Mouse (Mus musculus): ENCODE results near the gene Smc4. TPM values are rescaled to one million over a fixed set of nuclear protein-coding genes. Genes with fewer than 3 reads are reported as not detected.
A peak's percentile ranks its signal among the peaks of the same experiment; 100 is the strongest.
"Not testable (repeated sequence)": the region's sequence is repeated elsewhere in the genome, so short reads cannot be mapped to it uniquely, and the experiment has no call there.

Smc4 gene
- polyA plus RNA-seq, 1 experiment from 2014 or later = 209 TPM

GRCm38 (mm10) chr3:69005338-69006245 is 1.1 kb downstream of the Smc4 start:
- no peaks in the 10 kb centered on the region for H3K36me3 ChIP-seq (ENCODE audit: control insufficient read depth, insufficient read depth, low read length)
- peak overlapping the region; percentile 93 for H3K27ac ChIP-seq (replicated peaks; ENCODE audit: low read depth, low read length)
- peak overlapping the region; percentile 95 for H3K9ac ChIP-seq (ENCODE audit: low read length)
- no peaks in the 10 kb centered on the region for H3K27me3 ChIP-seq (ENCODE audit: control insufficient read depth, insufficient read depth, low read length)
- DNase-seq (ENCODE audit: low spot score) = no peak
- H3K4me2 ChIP-seq (ENCODE audit: low read depth, severe bottlenecking) = peak overlapping the region; percentile 71
- H3K9me3 ChIP-seq (ENCODE audit: control insufficient read depth, low read length) = no peaks in the 10 kb centered on the region
- H3K4me1 ChIP-seq (ENCODE audit: control insufficient read depth, insufficient read depth, low read length) = no peaks in the 10 kb centered on the region; the same call in 1 of the 2 replicates
- WGBS = under 1% methylated on average over 60 of the region's 72 CpGs
- peak; percentile 61 for ATAC-seq (ENCODE audit: insufficient number of reproducible peaks, low FRiP score, low TSS enrichment, low read depth)
- H3K4me3 ChIP-seq (ENCODE audit: low read depth, low read length) = peak overlapping the region; percentile 98

GRCm38 (mm10) chr3:69006246-69006760 is 1.8 kb downstream of the Smc4 start:
- ATAC-seq (ENCODE audit: insufficient number of reproducible peaks, low FRiP score, low TSS enrichment, low read depth) = no peak
- Histone ChIP-seq H3K4me1 (ENCODE audit: control insufficient read depth, insufficient read depth, low read length) (no peaks in the 10 kb centered on the region; the same call in 1 of the 2 replicates), H3K4me2 (ENCODE audit: low read depth, severe bottlenecking) (peak overlapping the region; percentile 71), H3K27me3 (ENCODE audit: control insufficient read depth, insufficient read depth, low read length) (no peaks in the 10 kb centered on the region), H3K27ac (replicated peaks; ENCODE audit: low read depth, low read length) (0 out of 2 replicates have a peak overlapping the region, but pooled peaks have one; percentile 93), H3K36me3 (ENCODE audit: control insufficient read depth, insufficient read depth, low read length) (no peaks in the 10 kb centered on the region), H3K9ac (ENCODE audit: low read length) (peak overlapping the region; percentile 95), H3K4me3 (ENCODE audit: low read depth, low read length) (peak overlapping the region; percentile 98), H3K9me3 (ENCODE audit: control insufficient read depth, low read length) (no peaks in the 10 kb centered on the region)
- WGBS = 10% methylated on average over 21 of the region's 21 CpGs
- no peak for DNase-seq (ENCODE audit: low spot score)

GRCm38 (mm10) chr3:69008873-69009272 is 4.3 kb downstream of the Smc4 start:
- Histone ChIP-seq H3K4me3 (ENCODE audit: low read depth, low read length) (no peak overlapping the region), H3K4me2 (ENCODE audit: low read depth, severe bottlenecking) (no peak overlapping the region), H3K36me3 (ENCODE audit: control insufficient read depth, insufficient read depth, low read length) (peaks cover 3% of the 10 kb centered on the region; the same call in 1 of the 2 replicates), H3K9me3 (ENCODE audit: control insufficient read depth, low read length) (no peaks in the 10 kb centered on the region), H3K27ac (replicated peaks; ENCODE audit: low read depth, low read length) (no peak overlapping the region), H3K9ac (ENCODE audit: low read length) (no peak overlapping the region), H3K4me1 (ENCODE audit: control insufficient read depth, insufficient read depth, low read length) (no peaks in the 10 kb centered on the region; the same call in 1 of the 2 replicates), H3K27me3 (ENCODE audit: control insufficient read depth, insufficient read depth, low read length) (no peaks in the 10 kb centered on the region)
- 93% methylated on average over 2 of the region's 2 CpGs for WGBS
- no peak for ATAC-seq (ENCODE audit: insufficient number of reproducible peaks, low FRiP score, low TSS enrichment, low read depth)
- no peak for DNase-seq (ENCODE audit: low spot score)

- DNase-seq (ENCODE audit: low spot score) (no peak), ATAC-seq (ENCODE audit: insufficient number of reproducible peaks, low FRiP score, low TSS enrichment, low read depth) (no peak)
- Histone ChIP-seq H3K27me3 (ENCODE audit: control insufficient read depth, insufficient read depth, low read length) (no peaks in the 10 kb centered on the region), H3K9ac (ENCODE audit: low read length) (no peak overlapping the region), H3K4me3 (ENCODE audit: low read depth, low read length) (no peak overlapping the region), H3K36me3 (ENCODE audit: control insufficient read depth, insufficient read depth, low read length) (peaks cover 16% of the 10 kb centered on the region; the same call in 1 of the 2 replicates), H3K9me3 (ENCODE audit: control insufficient read depth, low read length) (no peaks in the 10 kb centered on the region), H3K4me2 (ENCODE audit: low read depth, severe bottlenecking) (no peak overlapping the region), H3K4me1 (ENCODE audit: control insufficient read depth, insufficient read depth, low read length) (no peaks in the 10 kb centered on the region), H3K27ac (replicated peaks; ENCODE audit: low read depth, low read length) (no peak overlapping the region)
- 95% methylated on average over 3 of the region's 3 CpGs for WGBS
Observed at GRCm38 (mm10) chr3:69017181-69017580, 12.6 kb downstream of the Smc4 start.

DNA sequence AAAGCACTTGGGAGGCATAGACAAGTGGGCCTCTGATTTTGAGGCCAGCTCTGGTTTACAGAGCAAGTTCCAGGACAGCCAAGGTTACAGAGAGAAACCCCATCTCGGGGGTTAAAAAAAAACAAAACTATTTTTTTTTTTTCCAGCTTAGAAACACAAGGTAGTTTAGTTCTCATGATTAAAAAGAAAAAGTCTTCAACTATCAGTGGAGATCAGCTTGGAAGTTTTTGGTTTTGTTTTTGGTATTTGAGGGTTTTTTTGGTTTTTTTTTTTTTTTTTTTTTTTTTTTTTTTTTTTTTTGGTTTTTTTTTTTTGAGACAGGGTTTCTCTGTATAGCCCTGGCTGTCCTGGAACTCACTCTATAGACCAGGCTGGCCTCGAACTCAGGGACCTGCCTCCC is 14.1 kb downstream of the Smc4 start:
- not testable (repeated sequence) for H3K27ac ChIP-seq (replicated peaks; ENCODE audit: low read depth, low read length); H3K4me1 ChIP-seq (ENCODE audit: control insufficient read depth, insufficient read depth, low read length); H3K4me2 ChIP-seq (ENCODE audit: low read depth, severe bottlenecking); ATAC-seq (ENCODE audit: insufficient number of reproducible peaks, low FRiP score, low TSS enrichment, low read depth); H3K4me3 ChIP-seq (ENCODE audit: low read depth, low read length); DNase-seq (ENCODE audit: low spot score); H3K27me3 ChIP-seq (ENCODE audit: control insufficient read depth, insufficient read depth, low read length); H3K9me3 ChIP-seq (ENCODE audit: control insufficient read depth, low read length); H3K9ac ChIP-seq (ENCODE audit: low read length)
- H3K36me3 ChIP-seq (ENCODE audit: control insufficient read depth, insufficient read depth, low read length) = peaks cover 14% of the 10 kb centered on the region; the same call in 1 of the 2 replicates
- WGBS = 91% methylated on average over 2 of the region's 2 CpGs

DNA sequence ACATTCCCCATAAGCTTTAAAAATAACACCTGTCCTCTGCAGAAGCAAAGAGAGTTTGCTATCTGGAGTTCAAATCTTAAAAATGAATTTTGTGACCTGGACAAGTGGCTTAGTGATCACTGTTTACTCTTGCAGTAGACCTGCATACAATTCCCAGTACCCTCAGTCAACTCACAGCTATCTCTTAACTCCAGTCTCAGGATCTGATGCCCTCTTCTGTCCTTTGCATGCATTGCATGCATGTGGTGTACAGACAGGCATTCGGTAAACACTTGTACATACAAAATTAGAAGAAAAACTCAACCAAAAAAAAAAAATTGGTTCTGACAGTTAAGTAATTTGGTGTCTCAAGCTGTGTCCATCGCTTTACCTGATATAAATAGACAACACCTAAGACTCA is 15.7 kb downstream of the Smc4 start:
- WGBS = 94% methylated on average over 2 of the region's 2 CpGs
- Histone ChIP-seq H3K4me1 (ENCODE audit: control insufficient read depth, insufficient read depth, low read length) (no peaks in the 10 kb centered on the region), H3K4me3 (ENCODE audit: low read depth, low read length) (no peak overlapping the region), H3K27me3 (ENCODE audit: control insufficient read depth, insufficient read depth, low read length) (no peaks in the 10 kb centered on the region), H3K4me2 (ENCODE audit: low read depth, severe bottlenecking) (no peak overlapping the region), H3K27ac (replicated peaks; ENCODE audit: low read depth, low read length) (no peak overlapping the region), H3K9me3 (ENCODE audit: control insufficient read depth, low read length) (no peaks in the 10 kb centered on the region), H3K36me3 (ENCODE audit: control insufficient read depth, insufficient read depth, low read length) (peaks cover 20% of the 10 kb centered on the region; the same call in 1 of the 2 replicates), H3K9ac (ENCODE audit: low read length) (no peak overlapping the region)
- DNase-seq (ENCODE audit: low spot score) (no peak), ATAC-seq (ENCODE audit: insufficient number of reproducible peaks, low FRiP score, low TSS enrichment, low read depth) (no peak)

DNA sequence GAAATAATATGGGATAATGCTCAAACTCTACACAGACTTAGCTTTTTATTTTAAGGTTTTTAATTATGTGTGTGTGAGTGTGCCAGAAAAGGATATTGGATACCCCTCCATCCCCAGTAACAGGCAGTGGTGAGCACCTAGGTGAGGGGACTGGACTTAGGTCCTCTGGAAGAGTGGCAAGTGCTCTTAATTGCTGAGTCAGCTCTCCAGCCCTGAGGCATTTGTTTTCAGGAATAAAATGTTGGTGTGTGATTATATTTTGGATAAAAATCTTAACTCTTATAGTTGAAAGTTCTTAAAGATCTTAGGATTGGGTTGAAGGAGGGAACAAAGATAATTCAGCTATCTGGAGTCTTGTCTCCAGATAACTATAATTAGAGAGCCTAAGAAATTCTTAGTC is 16.2 kb downstream of the Smc4 start:
- Histone ChIP-seq H3K9ac (ENCODE audit: low read length) (no peak overlapping the region), H3K4me1 (ENCODE audit: control insufficient read depth, insufficient read depth, low read length) (no peaks in the 10 kb centered on the region), H3K27ac (replicated peaks; ENCODE audit: low read depth, low read length) (no peak overlapping the region), H3K36me3 (ENCODE audit: control insufficient read depth, insufficient read depth, low read length) (peaks cover 20% of the 10 kb centered on the region; the same call in 1 of the 2 replicates), H3K4me3 (ENCODE audit: low read depth, low read length) (no peak overlapping the region), H3K27me3 (ENCODE audit: control insufficient read depth, insufficient read depth, low read length) (no peaks in the 10 kb centered on the region), H3K9me3 (ENCODE audit: control insufficient read depth, low read length) (no peaks in the 10 kb centered on the region), H3K4me2 (ENCODE audit: low read depth, severe bottlenecking) (no peak overlapping the region)
- DNase-seq (ENCODE audit: low spot score) = no peak
- no peak for ATAC-seq (ENCODE audit: insufficient number of reproducible peaks, low FRiP score, low TSS enrichment, low read depth)

DNA sequence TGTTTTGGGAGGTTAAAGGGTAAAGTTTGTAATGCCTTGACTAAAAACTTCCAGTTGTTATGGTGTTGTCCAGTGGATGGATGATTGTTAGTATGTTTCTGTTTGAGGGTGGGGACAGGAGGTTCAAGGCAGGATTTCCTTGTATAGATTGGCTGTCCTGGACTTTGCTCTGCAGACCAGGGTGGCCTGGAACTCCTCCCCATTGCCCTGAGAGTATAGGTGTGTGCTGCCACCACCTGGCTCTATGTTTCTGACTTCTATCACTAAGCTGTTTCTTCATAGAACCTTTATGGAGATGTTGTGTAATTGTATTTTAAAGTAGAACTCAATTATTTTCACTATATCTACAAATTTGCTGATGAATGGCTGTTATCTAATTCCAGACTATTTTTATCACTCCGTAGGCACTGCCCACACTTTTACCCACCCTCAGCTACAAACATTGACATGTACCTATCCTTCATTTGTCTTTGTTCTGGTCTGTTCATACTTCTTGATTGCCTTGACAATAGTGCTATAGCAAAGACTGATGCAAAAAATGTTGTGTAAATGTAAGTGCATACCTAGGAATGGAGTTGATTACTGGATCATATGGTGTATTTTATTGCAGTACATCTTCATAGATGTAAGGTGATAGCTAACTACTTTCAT is 21.7 kb downstream of the Smc4 start:
- WGBS = 89% methylated on average over 1 of the region's 1 CpGs
- DNase-seq (ENCODE audit: low spot score) = no peak
- peaks cover 20% of the 10 kb centered on the region for H3K36me3 ChIP-seq (ENCODE audit: control insufficient read depth, insufficient read depth, low read length)
- no peaks in the 10 kb centered on the region for H3K27me3 ChIP-seq (ENCODE audit: control insufficient read depth, insufficient read depth, low read length)
- no peak for ATAC-seq (ENCODE audit: insufficient number of reproducible peaks, low FRiP score, low TSS enrichment, low read depth)
- H3K9ac ChIP-seq (ENCODE audit: low read length) = no peak overlapping the region
- no peaks in the 10 kb centered on the region for H3K9me3 ChIP-seq (ENCODE audit: control insufficient read depth, low read length)
- no peak overlapping the region for H3K4me2 ChIP-seq (ENCODE audit: low read depth, severe bottlenecking)
- no peak overlapping the region for H3K4me3 ChIP-seq (ENCODE audit: low read depth, low read length)
- H3K4me1 ChIP-seq (ENCODE audit: control insufficient read depth, insufficient read depth, low read length) = no peaks in the 10 kb centered on the region
- H3K27ac ChIP-seq (replicated peaks; ENCODE audit: low read depth, low read length) = no peak overlapping the region

Measured in limb, embryonic 11.5 days (tissue).